ENCODE assay signal across 11 mouse cellular contexts in genomic region chr4:10124252-10124651, GRCm38 (mm10).
DNase-seq lines count a peak whose midpoint lies in the region; ATAC-seq lines count a peak whose summit lies in the region.
"Had no signal": no experiment of that assay in that cellular context is flagged by ENCODE, and none has a peak within 500 bp of the region (broad histone marks: within the 10 kb centered on the region; RNA-seq: fewer than 3 reads in every experiment).

No protein-coding gene starts in this region.

- no peaks in the 10 kb centered on the region for H3K27me3 ChIP-seq in hindbrain, embryonic 14.5 days (ENCODE audit: control insufficient read depth, insufficient read depth, low read length)
- H3K27me3 ChIP-seq in hindbrain, embryonic 11.5 days (ENCODE audit: control insufficient read depth, insufficient read depth, low read length): no peaks in the 10 kb centered on the region
- H3K27me3 ChIP-seq in limb, embryonic 10.5 days (ENCODE audit: low read depth, poor library complexity, severe bottlenecking): no peaks in the 10 kb centered on the region
- H3K27me3 ChIP-seq: embryonic facial prominence, embryonic 13.5 days; neural tube, embryonic 12.5 days had no signal

- H3K27ac ChIP-seq in hindbrain, embryonic 14.5 days: no peak overlapping the region
- H3K27ac ChIP-seq in hindbrain, embryonic 11.5 days (ENCODE audit: low read depth, low read length): no peak overlapping the region
- no peak overlapping the region for H3K27ac ChIP-seq in limb, embryonic 10.5 days
- H3K27ac ChIP-seq: embryonic facial prominence, embryonic 13.5 days; neural tube, embryonic 12.5 days had no signal

- H3K4me1 ChIP-seq in hindbrain, embryonic 14.5 days (replicated peaks; ENCODE audit: control insufficient read depth, insufficient read depth, low read length): no peaks in the 10 kb centered on the region
- H3K4me1 ChIP-seq in hindbrain, embryonic 11.5 days (replicated peaks; ENCODE audit: control insufficient read depth, insufficient read depth, low read length): no peaks in the 10 kb centered on the region
- no peaks in the 10 kb centered on the region for H3K4me1 ChIP-seq in limb, embryonic 10.5 days
- H3K4me1 ChIP-seq: embryonic facial prominence, embryonic 13.5 days; neural tube, embryonic 12.5 days had no signal

- peak; percentile 59; the same call in 1 of the 2 replicates for ATAC-seq in hindbrain, embryonic 14.5 days (ENCODE audit: low FRiP score)
- no peak for ATAC-seq in hindbrain, embryonic 11.5 days (ENCODE audit: low FRiP score)
- no peak for ATAC-seq in megakaryocyte, adult 5-6 weeks (ENCODE audit: poor library complexity, severe bottlenecking)

- 55% methylated on average over 2 of the region's 2 CpGs for WGBS in hindbrain, embryonic 14.5 days
- WGBS in hindbrain, embryonic 11.5 days: 71% methylated on average over 2 of the region's 2 CpGs
- WGBS in limb, embryonic 10.5 days: 80% methylated on average over 2 of the region's 2 CpGs

- H3K9me3 ChIP-seq in hindbrain, embryonic 14.5 days (ENCODE audit: control insufficient read depth, low read length): no peaks in the 10 kb centered on the region
- no peaks in the 10 kb centered on the region for H3K9me3 ChIP-seq in hindbrain, embryonic 11.5 days (ENCODE audit: control insufficient read depth, low read length)
- H3K9me3 ChIP-seq in limb, embryonic 10.5 days (replicated peaks): no peaks in the 10 kb centered on the region
- H3K9me3 ChIP-seq: neural tube, embryonic 12.5 days had no signal

- no peak overlapping the region for H3K4me2 ChIP-seq in hindbrain, embryonic 14.5 days (replicated peaks)
- H3K4me2 ChIP-seq in hindbrain, embryonic 11.5 days (replicated peaks; ENCODE audit: low read depth, low read length): no peak overlapping the region
- H3K4me2 ChIP-seq: embryonic facial prominence, embryonic 13.5 days; neural tube, embryonic 12.5 days had no signal

- H3K4me3 ChIP-seq in hindbrain, embryonic 14.5 days (replicated peaks; ENCODE audit: low read length): no peak overlapping the region
- H3K4me3 ChIP-seq in hindbrain, embryonic 11.5 days (ENCODE audit: low read depth, low read length): no peak overlapping the region
- H3K4me3 ChIP-seq in limb, embryonic 10.5 days: no peak overlapping the region
- H3K4me3 ChIP-seq: embryonic facial prominence, embryonic 13.5 days; neural tube, embryonic 12.5 days had no signal

- DNase-seq in hindbrain, embryonic 14.5 days (ENCODE audit: low spot score): peak; percentile 33
- no peak for DNase-seq in hindbrain, embryonic 11.5 days (ENCODE audit: low spot score)
- peak; percentile 24 for DNase-seq in brain, adult 2 months (ENCODE audit: low read depth, low spot score)
- DNase-seq in fibroblast of lung, adult 2 months (ENCODE audit: low read depth): peak; percentile 45
- peak; percentile 8 for DNase-seq in heart, postnatal 4 days
- no peak for DNase-seq in limb, embryonic 10.5 days (ENCODE audit: low spot score)
- no peak for DNase-seq in embryo, embryonic 10 days (ENCODE audit: low spot score)
- DNase-seq: adrenal gland, postnatal 14 days had no signal

- H3K9ac ChIP-seq in hindbrain, embryonic 14.5 days: no peak overlapping the region
- no peak overlapping the region for H3K9ac ChIP-seq in hindbrain, embryonic 11.5 days (ENCODE audit: low read depth, low read length)
- H3K9ac ChIP-seq: embryonic facial prominence, embryonic 13.5 days; neural tube, embryonic 12.5 days had no signal

- H3K36me3 ChIP-seq in hindbrain, embryonic 14.5 days (replicated peaks; ENCODE audit: control insufficient read depth, insufficient read depth): no peaks in the 10 kb centered on the region
- no peaks in the 10 kb centered on the region for H3K36me3 ChIP-seq in hindbrain, embryonic 11.5 days (ENCODE audit: control insufficient read depth, insufficient read depth, low read length)
- no peaks in the 10 kb centered on the region for H3K36me3 ChIP-seq in limb, embryonic 10.5 days
- H3K36me3 ChIP-seq: embryonic facial prominence, embryonic 13.5 days; neural tube, embryonic 12.5 days had no signal

Comparison
In these comparisons a context has a peak if more than half of its experiments do, and no peak if none do; other contexts are left out.
1. DNase-seq: peak in hindbrain, embryonic 14.5 days (single experiment), brain, adult 2 months (single experiment), fibroblast of lung, adult 2 months (single experiment) and heart, postnatal 4 days (single experiment); none in hindbrain, embryonic 11.5 days (single experiment), limb, embryonic 10.5 days (single experiment) and embryo, embryonic 10 days (single experiment).